Mouse (Mus musculus) liver, adult 2 months (tissue): Measurements from ENCODE around the gene Actr3. TPM values are rescaled to one million over a fixed set of nuclear protein-coding genes. Genes with fewer than 3 reads are reported as not detected.

Source experiments
- DNase-seq: peaks from one replicate; pipeline ENCODE4 v3.0.0-alpha.2; 2011; ENCODE audit warnings: low read depth, low spot score; ENCODE audit errors: extremely low read depth
- H3K27ac ChIP-seq: fragments of 200-500 bp; replicated peaks from 2 replicates; pipeline ENCODE4 v1.5.1; 2012; ENCODE audit warnings: low read depth, mild to moderate bottlenecking, control low read depth, inconsistent platforms, low read length; ENCODE audit not compliant: insufficient read depth
- H3K27me3 ChIP-seq: fragments of 200-500 bp; 2 replicates; pipeline ENCODE4 v1.6.1; 2012; ENCODE audit warnings: mild to moderate bottlenecking, moderate library complexity, low read length, inconsistent platforms; ENCODE audit not compliant: control insufficient read depth, insufficient read depth
- H3K36me3 ChIP-seq: fragments of 200-500 bp; 2 replicates; pipeline ENCODE4 v1.6.1; 2012; ENCODE audit warnings: low read length, inconsistent platforms; ENCODE audit not compliant: control insufficient read depth, insufficient read depth
- H3K4me1 ChIP-seq: fragments of 200-500 bp; 2 replicates; pipeline ENCODE4 v1.6.1; 2011; ENCODE audit warnings: low read length; ENCODE audit not compliant: control insufficient read depth, insufficient read depth
- H3K4me3 ChIP-seq: fragments of 200-500 bp; 2 replicates; pipeline ENCODE4 v1.5.1; 2011; ENCODE audit warnings: low read depth, mild to moderate bottlenecking, control low read depth, low read length, moderate library complexity; ENCODE audit not compliant: insufficient read depth
- H3K79me2 ChIP-seq: fragments of 200-500 bp; 2 replicates; pipeline ENCODE4 v1.6.1; 2012; ENCODE audit warnings: inconsistent platforms, mild to moderate bottlenecking, low read length, moderate library complexity; ENCODE audit not compliant: control insufficient read depth, insufficient read depth
- H3K9ac ChIP-seq: fragments of 200-500 bp; 2 replicates; pipeline ENCODE4 v1.6.1; 2012; ENCODE audit warnings: low read depth, mild to moderate bottlenecking, control low read depth, inconsistent platforms, low read length
- CTCF ChIP-seq: fragments of 200-500 bp; IDR thresholded peaks from 2 replicates; pipeline ENCODE4 v1.5.1; 2011; ENCODE audit warnings: low read depth, low read length, control low read depth
- POLR2A ChIP-seq: fragments of 200-500 bp; IDR thresholded peaks from 2 replicates; pipeline ENCODE4 v1.6.1; 2011; ENCODE audit warnings: low read length, control low read depth; ENCODE audit not compliant: insufficient read depth; ENCODE audit errors: extremely low read depth
- WGBS: fragments of 180-500 bp; shearing (Covaris S2); methylation state at CpG from one replicate; pipeline ENCODE4 v1.1.7; 2018; 5-methylcytosine and 5-hydroxymethylcytosine counted together
- polyA plus RNA-seq: library from polyadenylated mRNA; depleted of rRNA; stranded (reverse); fragments of >200 nt; gene quantifications from 2 replicates; pipeline ENCODE4 v1.2.3, GENCODE M21; 2012
- total RNA-seq: library from RNA; depleted of rRNA; stranded (reverse); fragments of >200 nt; gene quantifications from 2 replicates; pipeline ENCODE4 v1.2.3, GENCODE M21; 2014

Actr3 gene
- total and polyA plus RNA-seq, 2 experiments = 16.0 to 84.1 TPM

DNA sequence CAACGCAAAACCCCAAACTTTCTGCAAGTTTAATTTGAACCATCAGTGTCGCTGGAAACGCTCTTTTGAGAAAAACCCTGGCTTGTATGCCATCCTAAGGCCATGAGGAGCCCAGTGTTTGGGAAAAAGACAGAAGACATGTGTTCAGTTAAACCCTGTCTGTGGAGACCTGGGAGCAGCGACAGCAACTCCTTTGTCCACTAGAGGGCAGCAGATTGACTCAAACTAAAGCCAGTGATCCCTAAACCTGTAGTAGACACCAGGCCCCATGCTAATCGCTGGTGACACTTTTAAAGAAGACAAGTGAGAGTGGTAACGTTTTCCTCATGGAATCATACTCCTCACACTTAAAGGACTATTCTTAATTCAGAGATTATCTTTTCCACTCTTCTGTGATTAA lies 64.7 kb downstream of the Actr3 start:
- WGBS = 24% methylated on average over 6 of the region's 6 CpGs
- H3K27ac ChIP-seq = no peak overlapping the region
- H3K9ac ChIP-seq = no peak overlapping the region
- H3K36me3 ChIP-seq = no peaks in the 10 kb centered on the region
- no peaks in the 10 kb centered on the region for H3K27me3 ChIP-seq
- peak; percentile 56 for DNase-seq
- no peak overlapping the region for H3K4me3 ChIP-seq
- no peaks in the 10 kb centered on the region for H3K79me2 ChIP-seq
- peak; percentile 77 for TF ChIP-seq CTCF
- TF ChIP-seq POLR2A = no peak
- no peaks in the 10 kb centered on the region for H3K4me1 ChIP-seq

DNA sequence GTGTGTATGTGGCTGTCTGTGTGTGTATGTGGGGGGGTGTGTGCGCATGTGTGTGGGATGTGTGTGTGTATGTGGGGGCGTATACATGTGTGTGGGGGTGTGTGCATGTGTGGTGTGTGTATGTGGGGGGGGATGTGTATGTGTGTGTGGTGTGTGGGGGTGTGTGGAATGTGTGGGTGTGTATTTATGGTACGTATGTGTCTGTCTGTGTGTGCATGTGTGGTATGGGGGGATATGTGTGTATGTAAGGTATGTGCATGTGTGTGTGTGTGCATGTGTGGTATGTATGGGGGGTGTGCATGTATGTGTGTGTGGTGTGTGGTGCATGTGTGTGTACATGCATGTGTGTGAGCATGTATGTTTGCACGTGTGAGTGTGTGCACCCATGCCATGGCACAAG lies 70.0 kb downstream of the Actr3 start:
- 95% methylated on average over 4 of the region's 4 CpGs for WGBS
- H3K36me3 ChIP-seq = no peaks in the 10 kb centered on the region
- no peak for DNase-seq
- no peak overlapping the region for H3K27ac ChIP-seq
- H3K9ac ChIP-seq = no peak overlapping the region
- H3K79me2 ChIP-seq = no peaks in the 10 kb centered on the region
- no peak overlapping the region for H3K4me3 ChIP-seq
- TF ChIP-seq CTCF (no peak), POLR2A (no peak)
- no peaks in the 10 kb centered on the region for H3K4me1 ChIP-seq
- H3K27me3 ChIP-seq = no peaks in the 10 kb centered on the region

DNA sequence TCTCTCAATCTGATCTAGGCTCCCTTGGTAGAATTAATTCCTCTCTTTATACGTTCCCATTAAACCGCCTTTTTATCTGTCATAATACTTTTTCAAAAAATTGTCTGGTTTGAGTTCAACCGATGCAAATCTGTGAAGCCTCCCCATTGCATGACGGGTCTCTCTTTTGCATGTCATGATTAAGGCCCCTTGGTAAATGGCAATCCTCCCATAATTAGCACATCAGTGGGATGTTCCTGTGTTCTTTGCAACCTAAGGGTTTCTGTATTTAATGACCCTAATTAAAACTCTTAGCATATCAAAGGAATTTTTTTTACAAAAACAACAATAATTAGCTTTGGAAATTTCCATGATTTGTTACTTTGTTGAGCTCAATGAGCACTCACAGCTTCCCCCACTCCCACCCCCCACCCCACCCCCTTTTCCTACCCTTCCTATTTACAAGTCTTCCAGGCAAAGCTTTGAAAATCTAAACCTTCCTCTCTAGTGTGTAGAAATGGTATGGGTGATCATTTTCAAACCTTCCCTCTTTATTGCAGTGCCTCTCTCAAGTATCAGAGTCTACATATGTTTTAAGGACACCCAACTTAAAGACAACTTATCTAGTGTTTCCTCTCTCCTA lies 84.0 kb downstream of the Actr3 start:
- Histone ChIP-seq H3K4me3 (no peak overlapping the region), H3K9ac (no peak overlapping the region), H3K27me3 (no peaks in the 10 kb centered on the region), H3K4me1 (no peaks in the 10 kb centered on the region), H3K79me2 (no peaks in the 10 kb centered on the region), H3K27ac (no peak overlapping the region), H3K36me3 (no peaks in the 10 kb centered on the region)
- 93% methylated on average over 4 of the region's 4 CpGs for WGBS
- no peak for DNase-seq
- no peak for TF ChIP-seq CTCF
- TF ChIP-seq POLR2A = no peak

DNA sequence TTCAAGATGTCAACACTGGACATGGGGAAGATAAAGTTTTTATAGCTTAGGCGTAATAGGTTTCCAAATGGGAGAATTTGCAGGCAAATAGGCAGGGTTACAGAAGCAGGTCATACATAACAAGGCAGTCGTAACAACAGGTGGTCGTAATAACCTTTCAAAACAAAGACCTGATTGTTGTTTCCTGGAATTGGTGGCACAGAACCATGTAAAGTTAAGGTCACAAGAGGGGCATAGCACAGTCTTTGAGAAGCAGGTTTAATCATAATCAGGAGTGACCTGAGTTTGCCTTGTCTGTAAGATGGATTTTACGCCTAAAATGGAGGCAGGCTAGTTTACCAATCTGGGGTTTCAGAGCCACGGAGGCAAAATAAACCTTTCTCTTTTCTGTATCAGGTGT lies 84.7 kb downstream of the Actr3 start:
- WGBS = 90% methylated on average over 5 of the region's 5 CpGs
- H3K36me3 ChIP-seq = no peaks in the 10 kb centered on the region

DNA sequence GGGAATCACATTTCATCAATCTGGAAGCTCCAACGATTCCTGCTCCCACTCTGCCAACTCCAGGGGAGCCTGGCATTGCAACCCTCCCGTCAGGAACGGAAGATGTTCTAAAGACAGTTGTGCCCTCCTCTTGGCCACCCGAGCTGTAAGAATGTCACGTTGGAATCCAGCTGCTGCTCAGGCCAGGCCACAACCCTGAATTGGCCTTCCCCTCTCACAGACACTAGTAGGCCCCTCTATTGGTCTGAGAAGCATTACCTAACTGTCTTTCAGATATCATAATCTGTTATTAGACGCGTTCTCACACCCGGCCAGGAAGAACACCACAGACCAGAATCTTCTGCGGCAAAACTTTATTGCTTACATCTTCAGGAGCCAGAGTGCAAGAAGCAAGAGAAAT lies 89.7 kb downstream of the Actr3 start:
- no peaks in the 10 kb centered on the region for H3K79me2 ChIP-seq
- TF ChIP-seq CTCF = no peak
- no peak for TF ChIP-seq POLR2A
- H3K27ac ChIP-seq = no peak overlapping the region
- no peaks in the 10 kb centered on the region for H3K4me1 ChIP-seq
- no peaks in the 10 kb centered on the region for H3K27me3 ChIP-seq
- H3K9ac ChIP-seq = no peak overlapping the region
- no peak overlapping the region for H3K4me3 ChIP-seq
- DNase-seq = no peak
- 95% methylated on average over 9 of the region's 9 CpGs for WGBS
- no peaks in the 10 kb centered on the region for H3K36me3 ChIP-seq

More for the DNA sequence above, 84.7 kb downstream of the Actr3 start:
- DNase-seq = no peak
- Histone ChIP-seq H3K27ac (no peak overlapping the region), H3K4me1 (no peaks in the 10 kb centered on the region), H3K79me2 (no peaks in the 10 kb centered on the region), H3K9ac (no peak overlapping the region), H3K27me3 (no peaks in the 10 kb centered on the region), H3K4me3 (no peak overlapping the region)
- TF ChIP-seq CTCF (no peak), POLR2A (no peak)

DNA sequence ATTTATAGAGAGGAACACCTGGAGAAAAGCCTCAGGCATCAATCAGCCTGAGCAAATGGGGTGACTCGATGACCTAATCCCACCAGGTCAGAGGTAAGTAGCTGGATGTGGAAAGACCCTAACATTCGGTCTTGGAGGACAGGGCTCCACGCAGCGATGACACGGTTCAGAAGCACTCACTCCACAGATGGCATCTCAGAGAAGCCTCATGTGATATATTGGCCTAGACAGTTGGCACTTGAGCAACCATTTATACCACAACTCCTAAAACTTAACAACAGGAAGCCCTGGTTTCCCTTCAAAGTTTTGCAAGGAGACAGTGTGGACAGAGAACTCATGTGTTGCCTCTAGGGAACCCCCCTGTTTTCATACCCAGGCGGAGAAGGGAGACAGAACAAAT lies 90.1 kb downstream of the Actr3 start:
- no peaks in the 10 kb centered on the region for H3K4me1 ChIP-seq
- WGBS = 92% methylated on average over 6 of the region's 6 CpGs
- no peak overlapping the region for H3K9ac ChIP-seq
- no peak overlapping the region for H3K4me3 ChIP-seq
- no peak for TF ChIP-seq POLR2A
- no peak for TF ChIP-seq CTCF
- no peaks in the 10 kb centered on the region for H3K36me3 ChIP-seq
- no peaks in the 10 kb centered on the region for H3K27me3 ChIP-seq
- H3K79me2 ChIP-seq = no peaks in the 10 kb centered on the region
- no peak for DNase-seq
- H3K27ac ChIP-seq = no peak overlapping the region
